Mouse (Mus musculus): Measurements from ENCODE around the gene Epha8. TPM values are rescaled to one million over a fixed set of nuclear protein-coding genes. Genes with fewer than 3 reads are reported as not detected.

The Epha8 gene
- total RNA-seq, 4 experiments from 2014 or later: 5.9 to 10.5 (median 7.6) TPM

DNA sequence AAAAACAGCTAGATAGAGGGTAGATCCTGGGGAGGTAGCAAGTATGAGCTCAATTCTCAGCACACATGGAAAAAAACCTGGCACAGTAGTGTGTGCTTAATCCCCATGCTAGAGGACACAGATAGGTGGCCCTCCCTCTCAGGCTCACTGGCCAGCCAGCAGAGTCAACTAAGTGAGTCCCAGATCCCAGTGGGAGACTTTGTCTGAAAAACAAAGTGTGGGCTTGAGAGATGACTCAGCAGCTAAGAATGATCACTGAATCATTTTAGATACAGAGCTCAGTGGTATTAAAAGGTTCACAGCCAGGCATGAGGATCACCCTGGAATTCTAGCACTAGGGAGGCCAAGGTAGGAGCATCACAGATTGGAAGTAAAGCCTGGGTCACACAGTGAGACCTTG lies 48.8 kb downstream of the Epha8 start:
- DNase-seq (ENCODE audit: low spot score in 2 of 2): no peak

- no peak for DNase-seq (ENCODE audit: low spot score in 2 of 2)
Observed at GRCm38 (mm10) chr4:136907033-136907432, 49.6 kb downstream of the Epha8 start.

GRCm38 (mm10) chr4:136904767-136905539 lies 51.7 kb downstream of the Epha8 start:
- no peak for DNase-seq (ENCODE audit: low spot score in 2 of 2)

GRCm38 (mm10) chr4:136899154-136899553 lies 57.5 kb downstream of the Epha8 start:
- no peak for DNase-seq (ENCODE audit: low spot score in 2 of 2)

GRCm38 (mm10) chr4:136898637-136899036 lies 58.0 kb downstream of the Epha8 start, which contains the start of gene C1qa:
Gene C1qa (minus strand): TSS chr4:136898803.
- no peak for DNase-seq (ENCODE audit: low spot score in 2 of 2)

- DNase-seq (ENCODE audit: low spot score in 2 of 2): no peak
Observed at GRCm38 (mm10) chr4:136898084-136898598, 58.5 kb downstream of the Epha8 start.

- no peak for DNase-seq (ENCODE audit: low spot score in 2 of 2)
Observed at GRCm38 (mm10) chr4:136896461-136896860, 60.2 kb downstream of the Epha8 start.

DNA sequence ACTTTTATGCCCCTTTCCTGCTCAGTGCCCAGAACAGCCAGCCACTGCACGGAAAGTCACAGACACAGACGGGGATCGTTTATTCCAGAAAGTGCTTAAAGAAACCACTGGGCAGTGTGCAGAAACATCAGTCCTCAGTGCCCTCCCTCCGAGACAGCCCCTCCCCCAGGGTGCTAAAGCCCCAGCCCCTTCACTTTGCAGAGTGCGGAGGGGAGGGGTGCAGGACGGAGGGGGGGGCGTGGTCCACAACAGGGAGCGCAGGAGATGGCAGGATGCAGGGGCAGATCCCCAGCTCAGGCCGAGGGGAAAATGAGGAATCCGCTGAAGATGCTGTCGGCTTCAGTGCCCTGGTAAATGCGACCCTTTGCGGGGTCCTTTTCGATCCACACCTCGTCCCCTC lies 60.8 kb downstream of the Epha8 start:
- no peak for DNase-seq (ENCODE audit: low spot score in 2 of 2)

DNA sequence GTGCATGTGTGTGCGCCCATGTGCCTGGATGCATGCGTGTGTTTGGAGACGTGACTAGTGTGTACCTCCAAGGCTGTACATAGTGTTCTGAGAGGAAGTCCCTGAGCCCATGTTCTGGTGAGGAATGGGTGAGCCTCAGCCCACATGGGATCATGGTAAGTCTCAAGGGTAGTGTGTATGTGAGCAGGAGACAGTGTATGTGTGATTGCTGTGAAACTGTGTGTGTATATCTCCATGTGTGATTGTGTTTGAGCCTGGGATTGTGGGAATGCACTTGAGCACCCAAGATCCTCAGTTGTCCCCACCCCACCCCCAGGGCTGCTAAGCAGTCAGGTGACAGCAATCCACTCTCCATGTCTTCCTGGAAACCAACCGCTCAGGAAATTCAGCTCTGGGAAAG lies 61.8 kb downstream of the Epha8 start:
- DNase-seq (ENCODE audit: low spot score in 2 of 2): no peak

- peak in 1 of 2 experiments; percentile 29 for DNase-seq (ENCODE audit: low spot score in 2 of 2)
Observed at GRCm38 (mm10) chr4:136893691-136894543, 62.7 kb downstream of the Epha8 start.

GRCm38 (mm10) chr4:136892811-136893210 lies 63.8 kb downstream of the Epha8 start, which contains the start of gene C1qc:
Gene C1qc (minus strand): TSS chr4:136893065.
- DNase-seq (ENCODE audit: low spot score in 2 of 2): no peak

GRCm38 (mm10) chr4:136892371-136892770 lies 64.2 kb downstream of the Epha8 start:
- DNase-seq (ENCODE audit: low spot score in 2 of 2): no peak

GRCm38 (mm10) chr4:136891115-136891514 lies 65.5 kb downstream of the Epha8 start:
- no peak for DNase-seq (ENCODE audit: low spot score in 2 of 2)

GRCm38 (mm10) chr4:136889981-136890380 lies 66.6 kb downstream of the Epha8 start:
- no peak for DNase-seq (ENCODE audit: low spot score in 2 of 2)

GRCm38 (mm10) chr4:136887714-136888113 lies 68.9 kb downstream of the Epha8 start:
- no peak for DNase-seq (ENCODE audit: low spot score in 2 of 2)

DNA sequence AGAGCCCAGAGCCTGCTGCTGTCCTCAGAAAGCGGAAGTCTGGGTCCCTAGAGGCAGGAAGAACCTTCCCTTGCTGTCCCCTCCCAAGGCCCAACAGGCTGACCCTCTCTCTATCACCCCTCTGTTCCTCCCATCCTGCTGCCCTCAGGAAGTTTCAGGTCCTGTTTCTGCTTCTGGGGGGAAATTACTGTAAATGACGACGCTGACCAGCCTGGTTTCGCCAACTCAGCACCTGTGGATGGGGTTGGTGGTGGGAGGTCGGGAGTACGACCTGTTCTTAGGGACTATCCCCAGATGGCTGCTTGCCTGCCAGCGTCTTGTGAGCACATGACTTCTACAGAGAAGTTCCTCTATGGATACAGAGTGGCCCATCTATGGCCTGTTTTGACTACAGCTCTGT lies 70.5 kb downstream of the Epha8 start, which contains the start of gene C1qb:
Gene C1qb, minus strand, starts transcription at position 87 of the 400 bp plus-strand sequence.
- no peak for DNase-seq (ENCODE audit: low spot score in 2 of 2)

Other genes starting within 250 kb of the Epha8 start
- gene Ephb2, start 120.8 kb downstream of the Epha8 start, total RNA-seq (2022): 10 to 100 TPM; 13.2 to 15.0 (median 14.0) TPM
- 100 to 1,000 TPM in 2 of 4 experiments, 10 to 100 TPM in 2; 51.2 to 165 (median 86.4) TPM for gene C1qb, start 70.6 kb downstream of the Epha8 start, total RNA-seq (2022)
- gene C1qc, start 63.8 kb downstream of the Epha8 start, total RNA-seq (2022): 100 to 1,000 TPM in 1 of 4 experiments, 10 to 100 TPM in 3; 32.7 to 131 (median 67.3) TPM
- 100 to 1,000 TPM in 2 of 4 experiments, 10 to 100 TPM in 2; 39.2 to 176 (median 85.0) TPM for gene C1qa, start 58.0 kb downstream of the Epha8 start, total RNA-seq (2022)
- gene Zbtb40, start 92.0 kb upstream of the Epha8 start, total RNA-seq (2022): 1 to 10 TPM; 8.3 to 9.8 (median 8.4) TPM

Data from left cerebral cortex, adult 8-10 months (tissue).